Mouse (Mus musculus): ENCODE results near the gene Tyms.

The Tyms gene

GRCm38 (mm10) chr5:30072825-30073821, at the start of gene Tyms:
Gene Tyms (minus strand): TSS chr5:30073617.
- peak; percentile 88 for DNase-seq (ENCODE audit: extremely low spot score, low spot score)

GRCm38 (mm10) chr5:30122481-30122880, 49.1 kb upstream of the Tyms start:
- no peak for DNase-seq (ENCODE audit: extremely low spot score, low spot score)

GRCm38 (mm10) chr5:30120106-30120505, 46.7 kb upstream of the Tyms start:
- DNase-seq (ENCODE audit: extremely low spot score, low spot score): no peak

- no peak for DNase-seq (ENCODE audit: extremely low spot score, low spot score)
Measured at GRCm38 (mm10) chr5:30119163-30119562, 45.7 kb upstream of the Tyms start.

- no peak for DNase-seq (ENCODE audit: extremely low spot score, low spot score)
Measured at GRCm38 (mm10) chr5:30118018-30118417, 44.6 kb upstream of the Tyms start.

GRCm38 (mm10) chr5:30115718-30116117, 42.3 kb upstream of the Tyms start:
- no peak for DNase-seq (ENCODE audit: extremely low spot score, low spot score)

- no peak for DNase-seq (ENCODE audit: extremely low spot score, low spot score)
Measured at GRCm38 (mm10) chr5:30114761-30115140, 41.3 kb upstream of the Tyms start.

GRCm38 (mm10) chr5:30113881-30114760, 40.7 kb upstream of the Tyms start:
- peak; percentile 80 for DNase-seq (ENCODE audit: extremely low spot score, low spot score)

GRCm38 (mm10) chr5:30112533-30113068, 39.2 kb upstream of the Tyms start:
- DNase-seq (ENCODE audit: extremely low spot score, low spot score): no peak

GRCm38 (mm10) chr5:30111771-30112170, 38.4 kb upstream of the Tyms start:
- no peak for DNase-seq (ENCODE audit: extremely low spot score, low spot score)

- DNase-seq (ENCODE audit: extremely low spot score, low spot score): peak; percentile 81
Measured at GRCm38 (mm10) chr5:30111126-30111525, 37.7 kb upstream of the Tyms start.

- DNase-seq (ENCODE audit: extremely low spot score, low spot score): peak; percentile 61
Measured at GRCm38 (mm10) chr5:30110371-30111060, 37.1 kb upstream of the Tyms start.

GRCm38 (mm10) chr5:30109899-30110298, 36.5 kb upstream of the Tyms start:
- DNase-seq (ENCODE audit: extremely low spot score, low spot score): no peak

GRCm38 (mm10) chr5:30108233-30108632, 34.8 kb upstream of the Tyms start:
- no peak for DNase-seq (ENCODE audit: extremely low spot score, low spot score)

GRCm38 (mm10) chr5:30107611-30108041, 34.2 kb upstream of the Tyms start:
- DNase-seq (ENCODE audit: extremely low spot score, low spot score): peak; percentile 51

- peak; percentile 42 for DNase-seq (ENCODE audit: extremely low spot score, low spot score)
Measured at GRCm38 (mm10) chr5:30107186-30107585, 33.8 kb upstream of the Tyms start.

- DNase-seq (ENCODE audit: extremely low spot score, low spot score): no peak
Measured at GRCm38 (mm10) chr5:30106756-30107155, 33.3 kb upstream of the Tyms start.

- DNase-seq (ENCODE audit: extremely low spot score, low spot score): peak; percentile 49
Measured at GRCm38 (mm10) chr5:30105668-30106300, 32.4 kb upstream of the Tyms start, which contains the start of gene 3110082J24Rik. Gene 3110082J24Rik (minus strand): TSS chr5:30106086.

- peak; percentile 66 for DNase-seq (ENCODE audit: extremely low spot score, low spot score)
Measured at GRCm38 (mm10) chr5:30104841-30105667, 31.6 kb upstream of the Tyms start, which contains the start of gene Garem2. Gene Garem2 (plus strand): TSS chr5:30105161.

All from neural tube, embryonic 10.5 days (tissue).